Mouse (Mus musculus) midbrain, postnatal 0 days (tissue): ENCODE results near the gene Med12l. TPM values are rescaled to one million over a fixed set of nuclear protein-coding genes. Genes with fewer than 3 reads are reported as not detected.
A peak's percentile ranks its signal among the peaks of the same experiment; 100 is the strongest.

Source experiments
- ATAC-seq: fragments of 200-750 bp; cut with Nextera tagmentation; 2 replicates; pipeline ENCODE4 v1.8.0; 2017; ENCODE audit warnings: moderate number of reproducible peaks, mild to moderate bottlenecking, moderate TSS enrichment, moderate library complexity; ENCODE audit not compliant: low FRiP score
- DNase-seq: peaks from one replicate; pipeline ENCODE4 v3.0.0-alpha.2; 2015; ENCODE audit warnings: low spot score
- H3K27ac ChIP-seq: fragments of 300-500 bp; sonication (generic); 2 replicates; pipeline ENCODE4 v1.5.1; 2014; ENCODE audit warnings: low read depth, mild to moderate bottlenecking, low read length, mixed read lengths
- H3K27me3 ChIP-seq: fragments of 300-500 bp; sonication (generic); 2 replicates; pipeline ENCODE4 v1.6.1; 2014; ENCODE audit warnings: low read length, control low read depth, mixed read lengths; ENCODE audit not compliant: insufficient read depth
- H3K36me3 ChIP-seq: fragments of 300-500 bp; sonication (generic); 2 replicates; pipeline ENCODE4 v1.6.1; 2014; ENCODE audit warnings: low read length, control low read depth, mixed read lengths; ENCODE audit not compliant: insufficient read depth
- H3K4me1 ChIP-seq: fragments of 300-500 bp; sonication (generic); 2 replicates; pipeline ENCODE4 v1.6.1; 2014; ENCODE audit warnings: mild to moderate bottlenecking, control low read depth, antibody characterized with exemption, low read length, mixed read lengths; ENCODE audit not compliant: insufficient read depth
- H3K4me2 ChIP-seq: fragments of 300-500 bp; sonication (generic); 2 replicates; pipeline ENCODE4 v1.6.1; 2014; ENCODE audit warnings: low read depth, mild to moderate bottlenecking, low read length, mixed read lengths; ENCODE audit not compliant: poor library complexity, severe bottlenecking
- H3K4me3 ChIP-seq: fragments of 300-500 bp; sonication (generic); 2 replicates; pipeline ENCODE4 v1.5.1; 2014; ENCODE audit warnings: low read depth, mild to moderate bottlenecking, low read length, moderate library complexity
- H3K9ac ChIP-seq: fragments of 300-500 bp; sonication (generic); replicated peaks from 2 replicates; pipeline ENCODE4 v1.6.1; 2014; ENCODE audit warnings: mild to moderate bottlenecking, low read length, moderate library complexity, mixed read lengths; ENCODE audit not compliant: poor library complexity, severe bottlenecking
- H3K9me3 ChIP-seq: fragments of 300-500 bp; sonication (generic); 2 replicates; pipeline ENCODE4 v1.6.1; 2016; ENCODE audit warnings: low read length, control low read depth
- CTCF ChIP-seq: IDR thresholded peaks from 2 replicates; pipeline ENCODE4 v1.5.1; 2016; ENCODE audit warnings: antibody characterized with exemption, mild to moderate bottlenecking
- WGBS: fragments of 180-500 bp; shearing (Covaris S2); extraction: QIAGEN DNeasy Blood & Tissue Kit; methylation state at CpG from one replicate; pipeline ENCODE4 v1.1.7; 2014; 5-methylcytosine and 5-hydroxymethylcytosine counted together
- polyA plus RNA-seq: library from polyadenylated mRNA; unstranded; fragments of >200 nt; fragmentation: Nextera tagmentation; extraction: Ambion mirVana; gene quantifications from 2 replicates; pipeline ENCODE4 v1.2.1, GENCODE M21; 2015
- total RNA-seq: library from RNA; depleted of rRNA; stranded (reverse); fragments of >200 nt; gene quantifications from 2 replicates; pipeline ENCODE4 v1.2.3, GENCODE M21; 2014

The Med12l gene
- total and polyA plus RNA-seq, 2 experiments from 2014 or later = 3.7 to 23.0 TPM

- Histone ChIP-seq H3K4me2 (no peak overlapping the region), H3K36me3 (no peaks in the 10 kb centered on the region), H3K27me3 (no peaks in the 10 kb centered on the region), H3K4me1 (no peaks in the 10 kb centered on the region), H3K9me3 (no peaks in the 10 kb centered on the region), H3K9ac (no peak overlapping the region), H3K4me3 (no peak overlapping the region), H3K27ac (no peak overlapping the region)
- 94% methylated on average over 6 of the region's 6 CpGs for WGBS
- no peak for TF ChIP-seq CTCF
- ATAC-seq = no peak
- no peak for DNase-seq
These were observed 149.8 kb downstream of the Med12l start for GRCm38 (mm10) chr3:59155404-59155803.

GRCm38 (mm10) chr3:59157048-59157447 lies 151.4 kb downstream of the Med12l start:
- Histone ChIP-seq H3K9ac (no peak overlapping the region), H3K4me2 (no peak overlapping the region), H3K27ac (no peak overlapping the region), H3K27me3 (no peaks in the 10 kb centered on the region), H3K4me3 (no peak overlapping the region), H3K4me1 (no peaks in the 10 kb centered on the region), H3K36me3 (no peaks in the 10 kb centered on the region), H3K9me3 (no peaks in the 10 kb centered on the region)
- DNase-seq = no peak
- 96% methylated on average over 5 of the region's 5 CpGs for WGBS
- TF ChIP-seq CTCF = no peak
- ATAC-seq = no peak

- TF ChIP-seq CTCF = no peak
- no peaks in the 10 kb centered on the region for H3K36me3 ChIP-seq
- no peak overlapping the region for H3K4me3 ChIP-seq
- 100% methylated on average over 1 of the region's 1 CpGs for WGBS
- H3K27me3 ChIP-seq = no peaks in the 10 kb centered on the region
- no peak overlapping the region for H3K4me2 ChIP-seq
- no peak for DNase-seq
- H3K27ac ChIP-seq = no peak overlapping the region
- H3K9ac ChIP-seq = no peak overlapping the region
- ATAC-seq = no peak
- no peaks in the 10 kb centered on the region for H3K4me1 ChIP-seq
- no peaks in the 10 kb centered on the region for H3K9me3 ChIP-seq
These were observed 154.8 kb downstream of the Med12l start for GRCm38 (mm10) chr3:59160465-59160864.

- ATAC-seq = no peak
- no peak overlapping the region for H3K4me2 ChIP-seq
- H3K36me3 ChIP-seq = no peaks in the 10 kb centered on the region
- no peak overlapping the region for H3K27ac ChIP-seq
- TF ChIP-seq CTCF = no peak
- no peak overlapping the region for H3K9ac ChIP-seq
- no peaks in the 10 kb centered on the region for H3K9me3 ChIP-seq
- WGBS = 82% methylated on average over 2 of the region's 2 CpGs
- H3K4me1 ChIP-seq = no peaks in the 10 kb centered on the region
- H3K27me3 ChIP-seq = no peaks in the 10 kb centered on the region
- no peak for DNase-seq
- no peak overlapping the region for H3K4me3 ChIP-seq
These were observed 161.9 kb downstream of the Med12l start for GRCm38 (mm10) chr3:59167417-59168054.

GRCm38 (mm10) chr3:59168476-59168875 lies 162.9 kb downstream of the Med12l start:
- Histone ChIP-seq H3K9me3 (no peaks in the 10 kb centered on the region), H3K4me1 (no peaks in the 10 kb centered on the region), H3K4me2 (no peak overlapping the region), H3K27ac (no peak overlapping the region), H3K4me3 (no peak overlapping the region), H3K27me3 (no peaks in the 10 kb centered on the region), H3K36me3 (no peaks in the 10 kb centered on the region), H3K9ac (no peak overlapping the region)
- TF ChIP-seq CTCF = peak; percentile 15
- 94% methylated on average over 6 of the region's 6 CpGs for WGBS
- ATAC-seq = no peak
- DNase-seq = no peak

GRCm38 (mm10) chr3:59169215-59169614 lies 163.6 kb downstream of the Med12l start:
- Histone ChIP-seq H3K27me3 (no peaks in the 10 kb centered on the region), H3K4me1 (no peaks in the 10 kb centered on the region), H3K36me3 (no peaks in the 10 kb centered on the region), H3K4me2 (no peak overlapping the region), H3K4me3 (no peak overlapping the region), H3K9me3 (no peaks in the 10 kb centered on the region), H3K9ac (no peak overlapping the region), H3K27ac (no peak overlapping the region)
- ATAC-seq (0 out of 2 replicates have a peak, but pooled peaks have one; percentile 34), DNase-seq (no peak)
- WGBS = 80% methylated on average over 4 of the region's 4 CpGs
- TF ChIP-seq CTCF = peak; percentile 27; the same call in 1 of the 2 replicates
